Mouse (Mus musculus) right cerebral cortex, postnatal 10 days (tissue): ENCODE measurements around the gene Fbxo39.

Source experiments
- DNase-seq, 2 experiments: peaks; one replicate each; pipeline ENCODE4 v3.0.0; 2021; ENCODE audit warnings: low spot score in 2 of 2

Gene Fbxo39

GRCm38 (mm10) chr11:72363523-72364240, 49.4 kb downstream of the Fbxo39 start:
- no peak for DNase-seq

- DNase-seq = no peak
These were observed 50.3 kb downstream of the Fbxo39 start for GRCm38 (mm10) chr11:72364526-72364925.

- no peak for DNase-seq
These were observed 51.9 kb downstream of the Fbxo39 start for GRCm38 (mm10) chr11:72366126-72366525.

- DNase-seq = peak in 1 of 2 experiments; percentile 41
These were observed 53.9 kb downstream of the Fbxo39 start for GRCm38 (mm10) chr11:72367934-72368674.
